Mouse (Mus musculus): Measurements from ENCODE around the gene Abhd10. TPM values are rescaled to one million over a fixed set of nuclear protein-coding genes. Genes with fewer than 3 reads are reported as not detected.

The Abhd10 gene
- 42.2 and 46.3 TPM in 2 replicates for polyA plus RNA-seq (2016; fragmentation: Nextera tagmentation; extraction: Ambion mirVana)

DNA sequence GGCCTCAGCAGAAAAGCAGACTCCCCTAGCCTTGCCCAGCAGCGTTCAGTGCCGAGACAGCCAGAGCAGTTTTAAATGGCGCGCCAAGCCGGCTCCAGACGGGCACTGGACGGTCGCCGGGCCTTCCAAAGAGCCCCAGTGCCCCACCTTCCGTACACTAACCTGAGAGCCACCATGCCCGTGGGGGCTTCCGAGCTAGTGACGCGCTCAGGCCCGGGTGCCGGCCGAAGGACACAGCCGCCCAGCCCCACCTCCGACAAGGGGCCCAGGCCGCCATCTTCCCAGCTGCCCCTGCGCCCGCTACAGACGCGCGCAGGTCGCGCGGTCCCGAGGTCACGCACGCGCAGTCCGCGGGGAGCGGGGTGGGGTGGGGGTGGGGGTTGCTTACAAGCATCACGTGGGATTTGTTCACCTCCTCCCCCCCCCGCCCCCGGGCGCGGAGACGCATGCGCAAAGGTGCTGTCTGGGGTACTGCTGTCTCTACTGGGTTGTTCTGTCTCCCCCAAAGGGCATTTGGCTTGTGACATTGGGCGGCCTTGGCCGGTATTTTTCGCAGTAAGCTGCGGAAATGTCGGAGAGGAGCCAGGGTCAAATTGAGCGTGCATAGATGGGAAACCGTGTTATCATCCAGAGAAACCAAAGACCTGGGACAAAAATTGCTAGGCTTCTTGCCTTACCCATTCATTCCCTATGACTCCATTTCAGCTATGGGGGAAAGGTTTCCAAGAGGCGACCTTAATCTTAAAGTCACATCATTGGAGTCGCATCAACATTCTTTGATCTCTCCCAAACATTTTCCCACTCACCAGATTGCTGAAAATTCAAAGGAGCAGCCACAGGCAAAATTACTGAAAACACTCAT, at the start of gene Abhd10:
TSS of gene Abhd10 (minus strand) at position 341 of the 862 bp plus-strand sequence.
- Histone ChIP-seq H3K27me3 (ENCODE audit: insufficient read depth, poor library complexity, severe bottlenecking) (no peaks in the 10 kb centered on the region), H3K27ac (peak within 1 kb of the TSS; percentile 98), H3K4me1 (replicated peaks) (peaks cover 25% of the 10 kb centered on the region), H3K4me3 (peak within 1 kb of the TSS; percentile 82), H3K36me3 (peaks cover 19% of the 10 kb centered on the region), H3K9me3 (no peaks in the 10 kb centered on the region)
- under 1% methylated on average over 51 of the region's 51 CpGs for WGBS
- peak; percentile 98 for DNase-seq (ENCODE audit: low spot score)

DNA sequence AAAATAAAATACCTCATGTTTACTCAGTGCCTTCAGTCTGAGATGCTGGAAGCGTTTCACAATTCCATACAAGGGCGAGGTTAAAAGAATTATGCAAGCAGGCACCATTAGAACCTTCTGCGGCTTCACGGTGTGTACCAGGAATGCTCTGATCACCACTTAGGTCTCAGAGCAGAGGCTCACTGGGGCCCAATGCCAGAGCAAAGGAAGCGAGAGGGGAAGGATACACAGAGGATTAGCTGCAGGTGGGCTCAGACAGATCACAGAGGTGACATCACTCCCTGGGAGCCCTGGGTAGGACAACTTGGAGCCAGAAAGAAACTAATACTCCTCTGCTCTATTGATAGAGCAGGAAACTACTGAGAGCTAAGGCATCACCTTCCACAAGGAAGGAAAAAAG, 48.5 kb upstream of the Abhd10 start:
- Histone ChIP-seq H3K27me3 (ENCODE audit: insufficient read depth, poor library complexity, severe bottlenecking) (no peaks in the 10 kb centered on the region), H3K9me3 (no peaks in the 10 kb centered on the region), H3K4me1 (replicated peaks) (no peaks in the 10 kb centered on the region), H3K27ac (no peak overlapping the region), H3K36me3 (peaks cover 36% of the 10 kb centered on the region), H3K4me3 (no peak overlapping the region)
- DNase-seq (ENCODE audit: low spot score): no peak
- WGBS: 64% methylated on average over 5 of the region's 5 CpGs

- DNase-seq (ENCODE audit: low spot score): no peak
- 90% methylated on average over 2 of the region's 2 CpGs for WGBS
- peaks cover 29% of the 10 kb centered on the region for H3K36me3 ChIP-seq
Measured at GRCm38 (mm10) chr16:45789311-45789710, 46.6 kb upstream of the Abhd10 start.

GRCm38 (mm10) chr16:45787650-45788049, 44.9 kb upstream of the Abhd10 start:
- no peaks in the 10 kb centered on the region for H3K9me3 ChIP-seq
- DNase-seq (ENCODE audit: low spot score): no peak
- H3K36me3 ChIP-seq: peaks cover 23% of the 10 kb centered on the region
- H3K4me3 ChIP-seq: no peak overlapping the region
- 93% methylated on average over 6 of the region's 6 CpGs for WGBS
- no peak overlapping the region for H3K27ac ChIP-seq
- H3K27me3 ChIP-seq (ENCODE audit: insufficient read depth, poor library complexity, severe bottlenecking): no peaks in the 10 kb centered on the region
- no peaks in the 10 kb centered on the region for H3K4me1 ChIP-seq (replicated peaks)

More at GRCm38 (mm10) chr16:45789311-45789710, 46.6 kb upstream of the Abhd10 start:
- Histone ChIP-seq H3K27me3 (ENCODE audit: insufficient read depth, poor library complexity, severe bottlenecking) (no peaks in the 10 kb centered on the region), H3K4me1 (replicated peaks) (no peaks in the 10 kb centered on the region), H3K9me3 (no peaks in the 10 kb centered on the region), H3K4me3 (no peak overlapping the region), H3K27ac (no peak overlapping the region)

GRCm38 (mm10) chr16:45786639-45787038, 43.9 kb upstream of the Abhd10 start:
- H3K4me3 ChIP-seq: no peak overlapping the region
- H3K4me1 ChIP-seq (replicated peaks): no peaks in the 10 kb centered on the region
- no peak overlapping the region for H3K27ac ChIP-seq
- WGBS: 41% methylated on average over 8 of the region's 8 CpGs
- DNase-seq (ENCODE audit: low spot score): no peak
- no peaks in the 10 kb centered on the region for H3K27me3 ChIP-seq (ENCODE audit: insufficient read depth, poor library complexity, severe bottlenecking)
- H3K36me3 ChIP-seq: peaks cover 23% of the 10 kb centered on the region
- no peaks in the 10 kb centered on the region for H3K9me3 ChIP-seq

DNA sequence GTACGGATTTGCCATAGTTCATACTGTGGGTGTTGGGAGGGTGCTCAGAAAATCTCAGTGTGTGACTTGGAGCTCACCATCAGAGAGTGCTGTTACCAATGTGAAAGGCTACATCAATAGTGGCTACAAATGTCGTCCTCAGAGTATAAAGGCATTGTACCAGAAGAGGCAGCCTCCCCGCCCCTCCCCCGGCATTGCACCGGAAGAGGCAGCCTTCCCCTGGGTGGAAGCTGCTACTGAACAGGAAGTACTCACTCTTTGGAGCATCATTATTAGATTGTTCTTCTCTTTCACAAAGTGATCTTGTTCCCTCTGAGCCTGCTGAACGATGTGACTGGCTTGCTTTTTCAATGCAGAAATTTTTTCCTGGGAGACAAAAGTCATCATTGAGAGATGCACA, 37.2 kb upstream of the Abhd10 start:
- Histone ChIP-seq H3K9me3 (no peaks in the 10 kb centered on the region), H3K27me3 (ENCODE audit: insufficient read depth, poor library complexity, severe bottlenecking) (no peaks in the 10 kb centered on the region), H3K36me3 (peaks cover 67% of the 10 kb centered on the region), H3K27ac (no peak overlapping the region), H3K4me3 (no peak overlapping the region), H3K4me1 (replicated peaks) (no peaks in the 10 kb centered on the region)
- no peak for DNase-seq (ENCODE audit: low spot score)
- WGBS: 77% methylated on average over 6 of the region's 6 CpGs

GRCm38 (mm10) chr16:45774813-45775212, 32.1 kb upstream of the Abhd10 start:
- peaks cover 86% of the 10 kb centered on the region for H3K36me3 ChIP-seq

GRCm38 (mm10) chr16:45770914-45771313, 28.2 kb upstream of the Abhd10 start:
- 99% methylated on average over 6 of the region's 6 CpGs for WGBS
- peaks cover 61% of the 10 kb centered on the region for H3K36me3 ChIP-seq

More at GRCm38 (mm10) chr16:45774813-45775212, 32.1 kb upstream of the Abhd10 start:
- no peaks in the 10 kb centered on the region for H3K27me3 ChIP-seq (ENCODE audit: insufficient read depth, poor library complexity, severe bottlenecking)
- H3K4me1 ChIP-seq (replicated peaks): no peaks in the 10 kb centered on the region
- no peak overlapping the region for H3K27ac ChIP-seq
- no peaks in the 10 kb centered on the region for H3K9me3 ChIP-seq
- no peak overlapping the region for H3K4me3 ChIP-seq
- no peak for DNase-seq (ENCODE audit: low spot score)
- WGBS: 89% methylated on average over 5 of the region's 5 CpGs

GRCm38 (mm10) chr16:45767853-45768640, 25.3 kb upstream of the Abhd10 start:
- H3K36me3 ChIP-seq: peaks cover 44% of the 10 kb centered on the region
- 75% methylated on average over 10 of the region's 10 CpGs for WGBS
- H3K9me3 ChIP-seq: no peaks in the 10 kb centered on the region
- 0 out of 2 replicates have a peak, but pooled peaks cover 2% of the 10 kb centered on the region for H3K4me1 ChIP-seq (replicated peaks)
- H3K4me3 ChIP-seq: no peak overlapping the region
- no peak for DNase-seq (ENCODE audit: low spot score)
- H3K27ac ChIP-seq: no peak overlapping the region
- no peaks in the 10 kb centered on the region for H3K27me3 ChIP-seq (ENCODE audit: insufficient read depth, poor library complexity, severe bottlenecking)

More at GRCm38 (mm10) chr16:45770914-45771313, 28.2 kb upstream of the Abhd10 start:
- Histone ChIP-seq H3K4me3 (no peak overlapping the region), H3K27ac (no peak overlapping the region), H3K27me3 (ENCODE audit: insufficient read depth, poor library complexity, severe bottlenecking) (no peaks in the 10 kb centered on the region), H3K9me3 (no peaks in the 10 kb centered on the region), H3K4me1 (replicated peaks) (0 out of 2 replicates have a peak, but pooled peaks cover 2% of the 10 kb centered on the region)
- DNase-seq (ENCODE audit: low spot score): no peak

GRCm38 (mm10) chr16:45767434-45767833, 24.7 kb upstream of the Abhd10 start:
- Histone ChIP-seq H3K27me3 (ENCODE audit: insufficient read depth, poor library complexity, severe bottlenecking) (no peaks in the 10 kb centered on the region), H3K4me1 (replicated peaks) (0 out of 2 replicates have a peak, but pooled peaks cover 2% of the 10 kb centered on the region), H3K27ac (no peak overlapping the region), H3K36me3 (peaks cover 50% of the 10 kb centered on the region), H3K9me3 (no peaks in the 10 kb centered on the region), H3K4me3 (no peak overlapping the region)
- 81% methylated on average over 4 of the region's 4 CpGs for WGBS
- DNase-seq (ENCODE audit: low spot score): no peak

GRCm38 (mm10) chr16:45765801-45766494, 23.2 kb upstream of the Abhd10 start:
- Histone ChIP-seq H3K4me1 (replicated peaks) (0 out of 2 replicates have a peak, but pooled peaks cover 2% of the 10 kb centered on the region), H3K9me3 (no peaks in the 10 kb centered on the region), H3K27ac (no peak overlapping the region), H3K27me3 (ENCODE audit: insufficient read depth, poor library complexity, severe bottlenecking) (no peaks in the 10 kb centered on the region), H3K4me3 (no peak overlapping the region), H3K36me3 (peaks cover 42% of the 10 kb centered on the region)
- WGBS: 82% methylated on average over 7 of the region's 7 CpGs
- DNase-seq (ENCODE audit: low spot score): no peak

- no peaks in the 10 kb centered on the region for H3K9me3 ChIP-seq
- peaks cover 33% of the 10 kb centered on the region for H3K36me3 ChIP-seq
- no peak overlapping the region for H3K27ac ChIP-seq
- H3K4me1 ChIP-seq (replicated peaks): 0 out of 2 replicates have a peak, but pooled peaks cover 2% of the 10 kb centered on the region
- 93% methylated on average over 3 of the region's 3 CpGs for WGBS
- no peaks in the 10 kb centered on the region for H3K27me3 ChIP-seq (ENCODE audit: insufficient read depth, poor library complexity, severe bottlenecking)
- DNase-seq (ENCODE audit: low spot score): no peak
- no peak overlapping the region for H3K4me3 ChIP-seq
Measured at GRCm38 (mm10) chr16:45765102-45765501, 22.3 kb upstream of the Abhd10 start.

All from hindbrain, embryonic 10.5 days (tissue).